Mouse (Mus musculus) MEL (cell line): ENCODE results near the gene Nacc2. TPM values are rescaled to one million over a fixed set of nuclear protein-coding genes. Genes with fewer than 3 reads are reported as not detected.

Source experiments
- DNase-seq: peaks from one replicate; pipeline ENCODE4 v3.0.0; 2011; ENCODE audit warnings: low read depth, low spot score
- H3K27ac ChIP-seq: 2 replicates; pipeline ENCODE4 v1.5.1; 2012; ENCODE audit warnings: low read depth, mild to moderate bottlenecking, control low read depth, low read length, moderate library complexity; ENCODE audit not compliant: control insufficient read depth
- H3K27me3 ChIP-seq, 2 experiments: fragments of 150-350 bp in 1 of 2; sonication (generic) in 1 of 2; 2 replicates each; pipeline ENCODE4 v1.6.1; 2012; ENCODE audit warnings: low read length in 2 of 2, mild to moderate bottlenecking in 2 of 2, improper control_type of control experiment in 1 of 2, moderate library complexity in 1 of 2; ENCODE audit not compliant: insufficient read depth in 2 of 2, control insufficient read depth in 1 of 2
- H3K36me3 ChIP-seq, 2 experiments: 2 replicates each; pipeline ENCODE4 v1.6.1; 2012 to 2014; ENCODE audit warnings: low read length in 2 of 2, improper control_type of control experiment in 1 of 2, inconsistent platforms in 1 of 2, mild to moderate bottlenecking in 1 of 2; ENCODE audit not compliant: insufficient read depth in 2 of 2, control insufficient read depth in 1 of 2
- H3K4me1 ChIP-seq, 2 experiments: fragments of 150-350 bp in 1 of 2; sonication (generic) in 1 of 2; 2 replicates each; pipeline ENCODE4 v1.6.1; 2012; ENCODE audit warnings: low read length in 2 of 2, improper control_type of control experiment in 1 of 2, mild to moderate bottlenecking in 1 of 2; ENCODE audit not compliant: insufficient read depth in 2 of 2, control insufficient read depth in 1 of 2
- H3K4me3 ChIP-seq, 2 experiments: fragments of 150-350 bp in 1 of 2; sonication (generic) in 1 of 2; 2 replicates each; pipeline ENCODE4 v1.5.1; 2012; ENCODE audit warnings: low read depth in 2 of 2, low read length in 2 of 2, mild to moderate bottlenecking in 2 of 2, moderate library complexity in 2 of 2, control low read depth in 1 of 2, improper control_type of control experiment in 1 of 2; ENCODE audit not compliant: control insufficient read depth in 1 of 2, insufficient read depth in 1 of 2
- H3K79me2 ChIP-seq: 2 replicates; pipeline ENCODE4 v1.6.1; 2012; ENCODE audit warnings: mild to moderate bottlenecking, low read length, moderate library complexity; ENCODE audit not compliant: control insufficient read depth, poor library complexity, insufficient read depth
- H3K9ac ChIP-seq: 2 replicates; pipeline ENCODE4 v1.6.1; 2012; ENCODE audit warnings: low read depth, mild to moderate bottlenecking, control low read depth, low read length, moderate library complexity; ENCODE audit not compliant: control insufficient read depth, poor library complexity, severe bottlenecking
- H3K9me3 ChIP-seq: fragments of 150-350 bp; sonication (generic); replicated peaks from 2 replicates; pipeline ENCODE4 v1.6.1; 2012; ENCODE audit warnings: mild to moderate bottlenecking, low read length, improper control_type of control experiment, moderate library complexity; ENCODE audit not compliant: insufficient read depth
- BHLHE40 ChIP-seq: IDR thresholded peaks from 2 replicates; pipeline ENCODE4 v1.6.1; 2012; ENCODE audit warnings: low read depth, mild to moderate bottlenecking, inconsistent platforms, low read length, improper control_type of control experiment, borderline replicate concordance
- CHD1 ChIP-seq: IDR thresholded peaks from 2 replicates; pipeline ENCODE4 v1.6.1; 2012; ENCODE audit warnings: low read depth, mild to moderate bottlenecking, inconsistent platforms, low read length, improper control_type of control experiment
- CHD2 ChIP-seq: IDR thresholded peaks from 2 replicates; pipeline ENCODE4 v1.6.1; 2011; ENCODE audit warnings: low read length, improper control_type of control experiment
- ELF1 ChIP-seq: IDR thresholded peaks from 2 replicates; pipeline ENCODE4 v1.6.1; 2014; ENCODE audit warnings: low read depth, mild to moderate bottlenecking, inconsistent platforms, low read length, improper control_type of control experiment, moderate library complexity
- EP300 ChIP-seq, 2 experiments: IDR thresholded peaks; 2 replicates each; pipeline ENCODE4 v1.6.1; 2011; ENCODE audit warnings: improper control_type of control experiment in 2 of 2, low read length in 2 of 2, low read depth in 1 of 2, mild to moderate bottlenecking in 1 of 2
- ETS1 ChIP-seq: IDR thresholded peaks from 2 replicates; pipeline ENCODE4 v1.6.1; 2012; ENCODE audit warnings: low read depth, mild to moderate bottlenecking, inconsistent platforms, low read length, improper control_type of control experiment, moderate library complexity
- GATA1 ChIP-seq: IDR thresholded peaks from 2 replicates; pipeline ENCODE4 v1.6.1; 2011; ENCODE audit warnings: low read depth, low read length, improper control_type of control experiment
- HCFC1 ChIP-seq: IDR thresholded peaks from 2 replicates; pipeline ENCODE4 v1.6.1; 2012; ENCODE audit warnings: low read depth, mild to moderate bottlenecking, inconsistent platforms, low read length, improper control_type of control experiment, moderate library complexity
- KAT2A ChIP-seq: conservative IDR thresholded peaks from 2 replicates; pipeline ENCODE4 v1.6.1; 2012; ENCODE audit warnings: low read depth, low read length, improper control_type of control experiment, inconsistent platforms
- MAFK ChIP-seq: IDR thresholded peaks from 2 replicates; pipeline ENCODE4 v1.6.1; 2011; ENCODE audit warnings: low read depth, mild to moderate bottlenecking, low read length, improper control_type of control experiment, borderline replicate concordance
- MAX ChIP-seq: IDR thresholded peaks from 2 replicates; pipeline ENCODE4 v1.6.1; 2011; ENCODE audit warnings: low read length, improper control_type of control experiment
- MAZ ChIP-seq: IDR thresholded peaks from 2 replicates; pipeline ENCODE4 v1.6.1; 2012; ENCODE audit warnings: low read depth, mild to moderate bottlenecking, inconsistent platforms, low read length, improper control_type of control experiment
- MXI1 ChIP-seq: IDR thresholded peaks from 2 replicates; pipeline ENCODE4 v1.6.1; 2011; ENCODE audit warnings: mild to moderate bottlenecking, low read depth, low read length, improper control_type of control experiment
- MYB ChIP-seq: IDR thresholded peaks from 2 replicates; pipeline ENCODE4 v1.6.1; 2011; ENCODE audit warnings: mild to moderate bottlenecking, low read depth, low read length, improper control_type of control experiment
- MYC ChIP-seq: IDR thresholded peaks from 2 replicates; pipeline ENCODE4 v1.6.1; 2011; ENCODE audit warnings: low read depth, mild to moderate bottlenecking, low read length, improper control_type of control experiment, moderate library complexity
- NELFE ChIP-seq: IDR thresholded peaks from 2 replicates; pipeline ENCODE4 v1.6.1; 2011; ENCODE audit warnings: low read depth, low read length, improper control_type of control experiment
- NRF1 ChIP-seq: IDR thresholded peaks from 2 replicates; pipeline ENCODE4 v1.6.1; 2014; ENCODE audit warnings: low read depth, mild to moderate bottlenecking, inconsistent platforms, low read length, improper control_type of control experiment, moderate library complexity; ENCODE audit not compliant: poor library complexity, insufficient read depth, severe bottlenecking
- POLR2A ChIP-seq, 2 experiments: IDR thresholded peaks; 2 replicates each; pipeline ENCODE4 v1.6.1; 2011 to 2012; ENCODE audit warnings: low read length in 2 of 2, mild to moderate bottlenecking in 2 of 2, control low read depth in 1 of 2, improper control_type of control experiment in 1 of 2, low read depth in 1 of 2, moderate library complexity in 1 of 2; ENCODE audit not compliant: control insufficient read depth in 1 of 2, insufficient read depth in 1 of 2, poor library complexity in 1 of 2
- POLR2AphosphoS2 ChIP-seq: IDR thresholded peaks from 2 replicates; pipeline ENCODE4 v1.6.1; 2011; ENCODE audit warnings: low read length, improper control_type of control experiment
- POLR2AphosphoS5 ChIP-seq: IDR thresholded peaks from 2 replicates; pipeline ENCODE4 v1.6.1; 2012; ENCODE audit warnings: low read depth, borderline replicate concordance, mild to moderate bottlenecking, inconsistent platforms, low read length, moderate library complexity, mixed read lengths
- SIN3A ChIP-seq: IDR thresholded peaks from 2 replicates; pipeline ENCODE4 v1.6.1; 2012; ENCODE audit warnings: low read length, improper control_type of control experiment, inconsistent platforms
- SMC3 ChIP-seq: IDR thresholded peaks from 2 replicates; pipeline ENCODE4 v1.6.1; 2011; ENCODE audit warnings: low read depth, low read length, improper control_type of control experiment
- TAL1 ChIP-seq: IDR thresholded peaks from 2 replicates; pipeline ENCODE4 v1.6.1; 2012; ENCODE audit warnings: mild to moderate bottlenecking, inconsistent platforms, low read length, moderate library complexity, mixed read lengths
- TBP ChIP-seq: IDR thresholded peaks from 2 replicates; pipeline ENCODE4 v1.8.0; 2011; ENCODE audit warnings: low read depth, low read length, improper control_type of control experiment
- USF1 ChIP-seq: IDR thresholded peaks from 2 replicates; pipeline ENCODE4 v1.6.1; 2014; ENCODE audit warnings: low read depth, mild to moderate bottlenecking, inconsistent platforms, low read length, improper control_type of control experiment, moderate library complexity
- USF2 ChIP-seq, 2 experiments: IDR thresholded peaks; 2 replicates each; pipeline ENCODE4 v1.6.1; 2011 to 2012; ENCODE audit warnings: improper control_type of control experiment in 2 of 2, low read length in 2 of 2, borderline replicate concordance in 1 of 2, inconsistent platforms in 1 of 2, low read depth in 1 of 2, mild to moderate bottlenecking in 1 of 2; ENCODE audit not compliant: insufficient read depth in 1 of 2
- ZC3H11A ChIP-seq: IDR thresholded peaks from 2 replicates; pipeline ENCODE4 v1.6.1; 2012; ENCODE audit warnings: low read depth, mild to moderate bottlenecking, inconsistent platforms, low read length, improper control_type of control experiment
- ZNF384 ChIP-seq: IDR thresholded peaks from 2 replicates; pipeline ENCODE4 v1.6.1; 2012; ENCODE audit warnings: low read depth, mild to moderate bottlenecking, inconsistent platforms, low read length, improper control_type of control experiment
- polyA plus RNA-seq, 2 experiments: library from polyadenylated mRNA; stranded (reverse) in 1 of 2; unstranded in 1 of 2; fragments of >175 nt in 1 of 2; fragments of >200 nt in 1 of 2; gene quantifications; 2 replicates each; pipeline versions ENCODE4 v1.2.1 to v1.2.4; 2012; ENCODE audit warnings: low replicate concordance in 2 of 2, low read depth in 1 of 2; ENCODE audit not compliant: insufficient read length in 2 of 2, insufficient read depth in 1 of 2, missing spikeins in 1 of 2
- total RNA-seq: library from RNA; depleted of rRNA; stranded (reverse); fragments of 300-350 nt; gene quantifications from 2 replicates; pipeline ENCODE4 v1.2.3, GENCODE M21; 2012

Nacc2 gene
- total and polyA plus RNA-seq, 3 experiments: 0.19 to 1.7 TPM; not detected in 1

- Histone ChIP-seq H3K36me3 (peaks cover 0 to 6% of the 10 kb centered on the region in 2 experiments; a peak in 2 of 4 replicates), H3K27ac (peak overlapping the region; percentile 88), H3K4me1 (peaks cover 0 to 11% of the 10 kb centered on the region in 2 experiments; a peak in 2 of 4 replicates), H3K9me3 (no peaks in the 10 kb centered on the region), H3K9ac (peak overlapping the region; percentile 90), H3K4me3 (peak overlapping the region; percentile 76 to 89), H3K79me2 (peaks cover 20% of the 10 kb centered on the region), H3K27me3 (no peaks in the 10 kb centered on the region)
- peak; percentile 92 for DNase-seq
- TF ChIP-seq CHD2 (peak; percentile 55; the same call in 1 of the 2 replicates), POLR2A (IDR thresholded peaks at IDR 0.05; ENCODE audit: control insufficient read depth in 1 of 2, insufficient read depth in 1 of 2, low read depth in 1 of 2, low read length in 2 of 2, poor library complexity in 1 of 2) (peak; percentile 59 to 64; a peak in 3 of 4 replicates), MYB (no peak), KAT2A (no peak), NRF1 (peak; percentile 87), TAL1 (peak; percentile 62), SMC3 (no peak), ZC3H11A (no peak), USF2 (IDR thresholded peaks at IDR 0.05; ENCODE audit: borderline replicate concordance in 1 of 2, insufficient read depth in 1 of 2, low read depth in 1 of 2, low read length in 2 of 2) (peak in 1 of 2 experiments; percentile 42; a peak in 1 of 4 replicates), BHLHE40 (no peak), POLR2AphosphoS5 (no peak; the same call in 1 of the 2 replicates), MYC (peak; percentile 94), HCFC1 (peak; percentile 74), ELF1 (peak; percentile 88), ZNF384 (peak; percentile 85), TBP (peak; percentile 45; the same call in 1 of the 2 replicates), SIN3A (peak; percentile 91), POLR2AphosphoS2 (no peak), EP300 (IDR thresholded peaks at IDR 0.05; ENCODE audit: low read depth in 1 of 2, low read length in 2 of 2) (peak in 1 of 2 experiments; percentile 64; a peak in 2 of 4 replicates), NELFE (peak; percentile 49), GATA1 (peak; percentile 88), MAFK (no peak), MXI1 (peak; percentile 95), CHD1 (no peak), MAX (peak; percentile 88), ETS1 (peak; percentile 80), MAZ (no peak), USF1 (peak; percentile 94)
These were observed 15.4 kb upstream of the Nacc2 start for GRCm38 (mm10) chr2:26138252-26139033.
